Mouse (Mus musculus) MEL (cell line): Measurements from ENCODE around the gene Gm20605.

Experiments used
- CHD2 ChIP-seq: IDR thresholded peaks from 2 replicates; pipeline ENCODE4 v1.6.1; 2011; ENCODE audit warnings: low read length, improper control_type of control experiment
- CTCF ChIP-seq, 3 experiments: IDR thresholded peaks in 2 of 3; conservative IDR thresholded peaks in 1 of 3; 2 replicates each; pipeline ENCODE4 v1.5.1; 2011 to 2012; ENCODE audit warnings: low read length in 3 of 3, low read depth in 2 of 3, mild to moderate bottlenecking in 2 of 3, improper control_type of control experiment in 1 of 3, inconsistent platforms in 1 of 3, mixed read lengths in 1 of 3, moderate library complexity in 1 of 3; ENCODE audit not compliant: control insufficient read depth in 1 of 3, insufficient read depth in 1 of 3, poor library complexity in 1 of 3, severe bottlenecking in 1 of 3
- ELF1 ChIP-seq: IDR thresholded peaks from 2 replicates; pipeline ENCODE4 v1.6.1; 2014; ENCODE audit warnings: low read depth, mild to moderate bottlenecking, inconsistent platforms, low read length, improper control_type of control experiment, moderate library complexity
- EP300 ChIP-seq, 2 experiments: IDR thresholded peaks; 2 replicates each; pipeline ENCODE4 v1.6.1; 2011; ENCODE audit warnings: improper control_type of control experiment in 2 of 2, low read length in 2 of 2, low read depth in 1 of 2, mild to moderate bottlenecking in 1 of 2
- MAFK ChIP-seq: IDR thresholded peaks from 2 replicates; pipeline ENCODE4 v1.6.1; 2011; ENCODE audit warnings: low read depth, mild to moderate bottlenecking, low read length, improper control_type of control experiment, borderline replicate concordance
- POLR2A ChIP-seq, 2 experiments: IDR thresholded peaks; 2 replicates each; pipeline ENCODE4 v1.6.1; 2011 to 2012; ENCODE audit warnings: low read length in 2 of 2, mild to moderate bottlenecking in 2 of 2, control low read depth in 1 of 2, improper control_type of control experiment in 1 of 2, low read depth in 1 of 2, moderate library complexity in 1 of 2; ENCODE audit not compliant: control insufficient read depth in 1 of 2, insufficient read depth in 1 of 2, poor library complexity in 1 of 2
- RAD21 ChIP-seq: IDR thresholded peaks from 2 replicates; pipeline ENCODE4 v1.6.1; 2011; ENCODE audit warnings: mild to moderate bottlenecking, low read depth, low read length, improper control_type of control experiment
- ZNF384 ChIP-seq: IDR thresholded peaks from 2 replicates; pipeline ENCODE4 v1.6.1; 2012; ENCODE audit warnings: low read depth, mild to moderate bottlenecking, inconsistent platforms, low read length, improper control_type of control experiment

DNA sequence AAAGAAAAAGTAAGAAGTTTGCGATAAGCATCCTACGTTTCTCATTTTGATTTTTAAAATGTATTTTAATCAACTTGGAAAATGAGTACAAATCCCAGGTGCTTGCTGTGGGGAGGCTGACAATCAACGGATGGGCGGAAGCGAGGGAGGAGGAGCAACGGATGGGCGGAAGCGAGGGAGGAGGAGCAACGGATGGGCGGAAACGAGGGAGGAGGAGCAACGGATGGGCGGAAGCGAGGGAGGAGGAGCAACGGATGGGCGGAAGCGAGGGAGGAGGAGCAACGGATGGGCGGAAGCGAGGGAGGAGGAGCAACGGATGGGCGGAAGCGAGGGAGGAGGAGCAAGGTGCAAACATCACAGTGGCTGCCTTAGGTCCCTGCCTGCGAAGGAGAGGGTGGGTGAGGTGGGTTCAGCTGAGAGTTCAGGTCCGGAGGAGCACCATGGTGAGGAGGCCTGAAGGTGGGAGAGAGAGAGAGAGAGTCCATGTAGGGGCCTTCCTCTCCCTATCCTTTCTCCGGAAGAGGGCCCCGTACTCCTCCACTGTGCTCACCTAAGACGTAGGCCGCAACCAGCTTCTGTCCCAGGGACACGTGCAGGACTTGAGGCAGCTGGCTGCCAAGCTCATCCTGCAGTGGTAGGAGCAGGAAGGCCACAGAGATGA lies 32.2 kb upstream of the Gm20605 start:
- no peak for TF ChIP-seq EP300 (IDR thresholded peaks at IDR 0.05; ENCODE audit: low read depth in 1 of 2, low read length in 2 of 2)
- TF ChIP-seq ELF1 = no peak
- TF ChIP-seq POLR2A (IDR thresholded peaks at IDR 0.05; ENCODE audit: control insufficient read depth in 1 of 2, insufficient read depth in 1 of 2, low read depth in 1 of 2, low read length in 2 of 2, poor library complexity in 1 of 2) = no peak
- no peak for TF ChIP-seq ZNF384
- no peak for TF ChIP-seq CTCF (IDR thresholded peaks at IDR 0.05 in 2 of 3, conservative IDR thresholded peaks at IDR 0.05 in 1 of 3; ENCODE audit: control insufficient read depth in 1 of 3, insufficient read depth in 1 of 3, low read depth in 2 of 3, low read length in 3 of 3, poor library complexity in 1 of 3, severe bottlenecking in 1 of 3)
- TF ChIP-seq RAD21 = no peak
- no peak for TF ChIP-seq MAFK
- TF ChIP-seq CHD2 = no peak
